Mouse (Mus musculus) megakaryocyte-erythroid progenitor cell, adult 5-6 weeks (primary cell): ENCODE data around the gene Tinagl1. TPM values are rescaled to one million over a fixed set of nuclear protein-coding genes. Genes with fewer than 3 reads are reported as not detected.
A peak's percentile ranks its signal among the peaks of the same experiment; 100 is the strongest.

Experiments used
- ATAC-seq: replicated peaks from 2 replicates; pipeline ENCODE4 v1.8.0; 2016; ENCODE audit warnings: mild to moderate bottlenecking, inconsistent platforms; ENCODE audit not compliant: severe bottlenecking, poor library complexity, low FRiP score, low TSS enrichment
- total RNA-seq, 2 experiments: library from RNA; stranded (forward) in 1 of 2; stranded (reverse) in 1 of 2; fragments of 200-1000, 215-1000 nt in 1 of 2; fragments of >200 nt in 1 of 2; fragmentation: Nextera tagmentation in 1 of 2; gene quantifications; 2 replicates each; pipeline ENCODE4 v1.2.3; 2014 to 2017

Tinagl1 gene
- 2.7 and 15.3 TPM in 2 replicates for total RNA-seq (2014; fragmentation: Nextera tagmentation)
- 1.8 and 2.7 TPM in 2 replicates for total RNA-seq (2017)

- no peak for ATAC-seq
These were observed at the start of gene Tinagl1 for GRCm38 (mm10) chr4:130175072-130175711. Gene Tinagl1 (minus strand): TSS chr4:130175122.

- no peak for ATAC-seq
These were observed 49.1 kb upstream of the Tinagl1 start for GRCm38 (mm10) chr4:130224071-130224470.

- ATAC-seq = no peak
These were observed 47.3 kb upstream of the Tinagl1 start, which contains the start of gene Gm853 for GRCm38 (mm10) chr4:130222179-130222578. Gene Gm853 (minus strand): TSS chr4:130222401.

DNA sequence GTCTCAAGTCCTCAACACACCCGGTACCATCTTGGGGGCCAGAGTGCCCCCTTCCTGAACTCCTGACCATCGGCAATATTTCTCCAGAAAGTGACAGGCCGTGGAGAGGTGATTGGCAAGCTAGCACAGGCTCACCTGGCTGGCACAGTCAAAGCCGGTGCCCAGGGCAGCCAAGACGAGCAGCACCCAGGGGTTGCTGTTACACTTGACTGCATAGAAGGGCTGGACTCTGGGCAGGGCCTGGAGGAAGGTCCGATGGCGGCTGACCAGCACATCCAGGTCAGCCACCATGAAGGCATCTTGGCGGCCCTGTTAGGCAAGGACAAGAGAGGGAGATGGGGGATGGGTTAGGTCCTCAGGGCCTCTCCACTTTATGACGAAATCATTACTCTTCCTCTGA is 45.3 kb upstream of the Tinagl1 start:
- no peak for ATAC-seq

DNA sequence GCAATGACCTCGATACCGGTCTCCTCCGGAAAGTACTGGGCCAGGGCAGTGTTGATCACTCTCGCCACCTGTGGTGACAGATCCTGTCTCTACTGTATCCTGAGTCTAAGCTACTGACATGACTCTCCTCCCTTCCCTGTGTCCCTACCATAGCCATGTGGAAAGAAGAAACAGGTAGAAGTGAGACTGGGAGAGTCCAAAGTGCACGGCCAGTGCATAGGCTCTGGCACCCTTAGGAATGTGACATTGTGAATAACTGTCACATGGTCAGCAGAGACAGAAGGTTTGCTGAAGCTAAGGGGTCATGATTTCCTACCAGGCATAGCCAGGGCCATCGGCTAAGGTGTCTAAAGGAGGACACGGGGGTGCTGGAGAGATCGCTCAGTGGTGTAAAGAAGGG is 40.5 kb upstream of the Tinagl1 start:
- ATAC-seq = no peak

DNA sequence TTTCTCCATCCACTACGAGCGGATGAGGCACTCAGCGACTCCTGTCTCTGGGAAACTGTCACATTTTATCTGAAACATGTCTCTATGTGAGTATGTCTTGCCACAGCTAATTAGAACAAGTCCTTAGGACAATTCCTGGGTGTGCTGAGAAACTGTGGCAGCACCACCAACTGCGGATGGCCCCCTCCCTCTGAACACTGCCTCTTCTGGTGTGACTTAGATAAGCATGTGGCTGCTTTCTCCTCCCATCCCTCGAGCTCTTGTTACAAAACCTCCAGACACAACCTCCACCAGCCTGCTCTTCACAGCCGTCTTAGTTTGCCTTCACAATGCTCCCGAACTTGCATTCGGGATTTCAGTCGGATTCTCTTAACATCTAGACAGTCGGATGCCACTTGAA is 38.9 kb upstream of the Tinagl1 start:
- ATAC-seq = peak; percentile 74

GRCm38 (mm10) chr4:130213197-130213596 is 38.3 kb upstream of the Tinagl1 start:
- no peak for ATAC-seq

DNA sequence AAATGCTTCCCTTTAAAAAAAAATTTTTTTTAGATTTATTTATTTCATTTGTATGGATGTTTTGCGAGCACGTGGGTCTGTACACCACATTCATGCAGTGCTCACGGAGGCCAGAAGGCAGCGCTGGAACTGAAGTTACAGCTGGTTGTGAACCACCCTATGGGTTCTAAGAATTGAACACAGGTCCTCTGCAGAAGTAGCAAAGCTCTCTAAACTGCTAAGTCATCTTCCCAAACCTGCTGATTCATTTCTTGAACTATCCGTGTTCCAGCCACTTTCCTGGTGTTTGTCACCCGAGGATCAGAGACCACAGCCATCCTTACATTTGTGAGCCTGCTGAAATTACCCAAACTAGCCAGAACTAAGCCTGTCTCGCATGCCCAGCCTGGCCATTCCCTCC is 37.5 kb upstream of the Tinagl1 start:
- ATAC-seq = no peak

DNA sequence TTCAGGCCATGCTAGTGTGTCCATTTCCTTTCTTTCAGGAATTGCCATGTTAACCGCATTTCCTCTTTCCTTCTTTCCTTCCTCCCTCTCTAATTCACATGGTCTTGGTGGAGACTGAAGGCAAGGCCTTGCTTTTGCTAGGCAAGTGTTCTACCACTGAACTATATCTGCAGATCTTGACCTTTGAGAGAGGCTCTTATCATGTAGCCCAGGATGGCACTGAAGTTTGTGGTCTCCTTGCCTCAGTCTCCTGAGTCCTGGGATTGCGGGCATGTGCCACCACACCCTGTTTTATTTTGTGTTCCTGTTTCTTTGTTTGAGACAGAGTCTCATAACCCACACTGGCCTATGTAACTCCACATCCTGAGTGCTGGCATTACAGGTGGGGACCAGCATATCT is 36.9 kb upstream of the Tinagl1 start:
- peak; percentile 38; the same call in 1 of the 2 replicates for ATAC-seq

DNA sequence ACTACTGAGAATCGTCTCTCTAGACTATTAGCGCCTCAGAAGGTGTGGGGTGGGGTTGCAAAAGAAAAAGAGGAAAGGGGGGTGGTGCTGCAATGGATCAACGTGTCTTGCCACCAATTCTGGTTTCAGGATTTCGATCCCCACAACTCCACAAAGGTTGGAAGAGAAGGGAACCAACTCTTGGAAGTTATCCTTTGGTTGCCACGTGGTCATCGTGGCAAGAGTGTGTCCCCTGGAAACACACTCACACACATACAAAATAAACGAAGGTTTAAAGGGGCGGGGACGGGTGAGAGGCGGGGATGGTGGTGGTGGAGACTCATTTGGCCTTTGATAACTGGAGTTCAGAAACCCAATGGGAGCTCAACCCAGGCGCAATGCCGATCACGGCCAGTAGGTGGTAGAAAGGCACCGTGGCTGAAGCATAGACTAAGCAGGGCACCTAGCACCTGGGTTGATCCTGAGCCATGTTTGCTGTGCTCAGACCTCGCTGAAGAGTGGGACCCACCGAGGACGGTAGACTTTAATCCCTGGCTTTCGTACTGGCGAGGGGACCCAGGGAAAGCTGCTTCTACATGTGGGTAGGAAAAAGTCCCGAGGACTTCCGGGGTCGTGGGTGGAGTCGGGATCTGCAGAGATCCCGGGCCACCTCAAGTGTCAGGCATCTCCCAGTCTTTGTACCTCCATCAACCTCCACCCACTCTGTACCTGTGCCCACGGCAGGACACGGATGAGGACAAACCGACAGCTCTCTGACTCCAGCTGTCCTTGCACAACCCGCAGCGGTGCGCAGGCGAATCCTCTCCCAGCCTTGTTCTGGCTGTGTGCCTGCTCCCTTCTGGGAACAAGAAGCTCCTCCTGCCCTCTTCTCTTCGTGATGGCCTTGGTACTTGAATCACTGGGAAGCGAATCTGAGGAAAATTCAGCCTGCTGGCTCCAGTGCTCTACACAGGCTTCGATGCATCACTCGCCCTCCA is 24.1 kb upstream of the Tinagl1 start:
- ATAC-seq = peak; percentile 98

DNA sequence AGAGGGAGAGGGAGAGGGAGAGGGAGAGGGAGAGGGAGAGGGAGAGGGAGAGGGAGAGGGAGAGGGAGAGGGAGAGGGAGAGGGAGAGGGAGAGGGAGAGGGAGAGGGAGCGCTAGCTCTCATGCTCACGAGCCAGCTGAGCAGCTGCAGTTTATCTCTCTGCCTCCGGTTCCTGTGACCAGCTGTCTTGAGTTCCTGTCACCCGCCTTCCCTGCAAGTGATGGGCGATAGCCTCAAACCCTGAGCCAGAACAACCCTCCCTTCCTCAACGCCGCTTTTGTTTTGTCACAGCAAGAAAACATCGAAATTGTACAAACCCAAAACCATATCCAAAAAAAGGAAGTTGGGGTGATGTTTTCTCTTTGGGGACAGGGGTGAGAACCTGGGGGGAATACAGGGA is 21.6 kb upstream of the Tinagl1 start:
- ATAC-seq = no peak

- ATAC-seq = no peak
These were observed 21.0 kb upstream of the Tinagl1 start for GRCm38 (mm10) chr4:130195924-130196323.

- ATAC-seq = no peak
These were observed 17.3 kb upstream of the Tinagl1 start for GRCm38 (mm10) chr4:130192266-130192665.

- ATAC-seq = no peak
These were observed 14.7 kb upstream of the Tinagl1 start for GRCm38 (mm10) chr4:130189606-130190005.

- ATAC-seq = peak; percentile 91
These were observed 13.9 kb upstream of the Tinagl1 start for GRCm38 (mm10) chr4:130188806-130189297.

- ATAC-seq = no peak
These were observed 12.0 kb upstream of the Tinagl1 start for GRCm38 (mm10) chr4:130186891-130187290.

DNA sequence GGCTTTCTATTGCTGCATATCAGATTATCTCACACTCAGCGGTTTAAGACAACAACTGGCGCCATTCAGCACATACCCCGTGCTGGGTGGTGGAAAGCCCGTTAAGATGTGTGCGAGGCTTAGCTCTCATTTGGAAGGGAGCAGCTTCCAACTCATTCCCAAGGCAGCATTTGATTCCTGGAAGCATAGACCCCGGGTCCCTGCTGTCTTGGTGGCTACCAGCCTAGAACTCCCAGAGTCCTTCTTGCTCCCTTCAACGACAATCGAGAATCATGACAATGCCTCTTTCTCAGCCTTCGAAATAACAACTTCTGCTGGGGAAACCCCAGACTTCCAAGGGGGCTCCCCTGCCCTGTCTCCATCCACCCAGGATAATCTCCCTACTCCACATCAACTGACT is 11.5 kb upstream of the Tinagl1 start:
- ATAC-seq = no peak

DNA sequence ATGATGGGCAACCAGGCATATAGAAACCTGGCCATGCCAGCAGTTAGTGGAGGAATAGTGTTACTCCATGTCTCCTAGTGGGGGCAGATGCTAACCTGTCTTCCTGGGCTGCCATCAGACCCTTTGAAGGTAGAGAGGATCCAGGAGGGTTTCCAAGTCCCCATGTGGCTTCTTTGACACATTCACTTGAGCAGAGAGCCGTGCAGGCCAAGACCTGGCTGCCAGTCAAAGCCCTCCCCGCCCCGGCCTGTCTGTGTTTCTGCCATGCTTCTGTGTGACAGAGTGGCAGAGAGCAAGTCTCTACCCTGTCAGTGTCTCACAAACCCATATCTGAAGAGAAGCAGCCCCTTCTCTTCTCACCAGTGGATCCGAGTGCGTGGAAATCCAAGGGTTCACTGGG is 9.0 kb upstream of the Tinagl1 start:
- no peak for ATAC-seq

GRCm38 (mm10) chr4:130183023-130183422 is 8.1 kb upstream of the Tinagl1 start:
- ATAC-seq = no peak

DNA sequence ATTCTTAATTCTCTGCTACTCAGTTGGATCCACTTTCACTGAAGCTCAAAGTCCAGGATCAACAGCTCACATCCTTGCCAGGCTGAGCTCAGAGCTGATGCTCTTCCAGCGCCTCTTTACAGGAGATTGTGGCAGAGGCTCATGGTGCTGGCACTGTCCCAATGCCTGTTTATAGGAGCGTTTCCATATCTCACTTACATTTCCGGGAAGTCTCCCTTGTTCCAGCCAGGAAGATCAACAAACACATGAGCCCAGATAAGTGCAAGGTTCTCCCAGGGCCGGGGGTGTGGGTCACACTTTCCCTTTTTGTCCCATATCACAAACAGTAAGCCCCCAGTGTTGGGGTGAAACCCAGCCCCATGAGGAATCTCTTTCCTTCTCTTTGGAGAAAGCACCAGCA is 7.0 kb upstream of the Tinagl1 start:
- no peak for ATAC-seq
